Mouse (Mus musculus) lung, adult 2 months (tissue): ENCODE measurements around the gene Olfr1410. TPM values are rescaled to one million over a fixed set of nuclear protein-coding genes. Genes with fewer than 3 reads are reported as not detected.

Source experiments
- DNase-seq: peaks from one replicate; pipeline ENCODE4 v3.0.0; 2022
- H3K4me1 ChIP-seq: fragments of 200-500 bp; 2 replicates; pipeline ENCODE4 v1.6.1; 2011; ENCODE audit warnings: low read length; ENCODE audit not compliant: control insufficient read depth, insufficient read depth
- H3K4me3 ChIP-seq: fragments of 200-500 bp; replicated peaks from 2 replicates; pipeline ENCODE3; 2011; ENCODE audit warnings: low read depth, mild to moderate bottlenecking, control low read depth, low read length; ENCODE audit errors: extremely low read depth
- CTCF ChIP-seq: fragments of 200-500 bp; IDR thresholded peaks from 2 replicates; pipeline ENCODE4 v1.5.1; 2011; ENCODE audit warnings: mild to moderate bottlenecking, low read length, control low read depth; ENCODE audit not compliant: insufficient read depth
- POLR2A ChIP-seq: fragments of 200-500 bp; IDR thresholded peaks from 2 replicates; pipeline ENCODE4 v1.6.1; 2011; ENCODE audit warnings: low read depth, mild to moderate bottlenecking, control low read depth, low read length, borderline replicate concordance; ENCODE audit errors: extremely low read depth
- WGBS: fragments of 180-500 bp; shearing (Covaris S2); methylation state at CpG from one replicate; pipeline ENCODE4 v1.1.7; 2018; 5-methylcytosine and 5-hydroxymethylcytosine counted together
- polyA plus RNA-seq: library from polyadenylated mRNA; depleted of rRNA; stranded (reverse); fragments of >200 nt; gene quantifications from 2 replicates; pipeline ENCODE4 v1.2.3, GENCODE M21; 2012; rRNA removed

Gene Olfr1410
- polyA plus RNA-seq, 1 experiment: not detected

GRCm38 (mm10) chr1:92647752-92648151 lies 42.2 kb downstream of the Olfr1410 start:
- WGBS: 8% methylated on average over 8 of the region's 8 CpGs
- Histone ChIP-seq H3K4me3 (no peak overlapping the region), H3K4me1 (no peaks in the 10 kb centered on the region)
- DNase-seq: peak; percentile 64
- TF ChIP-seq POLR2A (no peak), CTCF (peak; percentile 88)

DNA sequence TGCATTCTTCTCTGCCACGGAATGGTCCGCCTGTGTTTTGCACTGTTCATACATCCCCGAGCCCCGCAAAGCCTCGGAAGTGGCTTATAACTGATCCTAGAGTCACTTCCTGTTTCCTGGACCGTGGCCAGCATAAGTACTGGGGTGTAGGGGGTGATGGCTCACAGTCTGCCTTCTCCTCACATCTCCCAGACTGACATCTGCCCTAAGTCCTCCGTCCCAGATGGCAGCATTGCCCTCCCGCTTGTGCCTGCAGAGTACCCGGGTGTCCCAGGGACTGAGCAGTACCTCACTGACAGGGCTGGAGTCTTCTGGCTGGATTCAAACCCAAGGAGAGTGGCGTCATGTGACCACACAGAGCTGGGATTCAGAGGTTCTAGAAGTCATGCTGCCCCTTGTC lies 42.6 kb downstream of the Olfr1410 start:
- TF ChIP-seq POLR2A (no peak), CTCF (no peak)
- no peak for DNase-seq
- H3K4me1 ChIP-seq: no peaks in the 10 kb centered on the region
- 26% methylated on average over 10 of the region's 10 CpGs for WGBS
- H3K4me3 ChIP-seq: no peak overlapping the region

GRCm38 (mm10) chr1:92648673-92649072 lies 43.1 kb downstream of the Olfr1410 start, which contains the start of gene Otos:
TSS of gene Otos (minus strand) at chr1:92648841.
- 20% methylated on average over 8 of the region's 8 CpGs for WGBS
- H3K4me3 ChIP-seq: no peak within 1 kb of the TSS

GRCm38 (mm10) chr1:92651467-92651866 lies 45.9 kb downstream of the Olfr1410 start:
- 72% methylated on average over 3 of the region's 3 CpGs for WGBS
- no peak for DNase-seq
- Histone ChIP-seq H3K4me3 (no peak overlapping the region), H3K4me1 (no peaks in the 10 kb centered on the region)
- no peak for TF ChIP-seq POLR2A
- no peak for TF ChIP-seq CTCF

More at GRCm38 (mm10) chr1:92648673-92649072, 43.1 kb downstream of the Olfr1410 start, which contains the start of gene Otos:
- H3K4me1 ChIP-seq: no peaks in the 10 kb centered on the region
- DNase-seq: peak; percentile 38
- TF ChIP-seq POLR2A (no peak), CTCF (peak; percentile 74)

GRCm38 (mm10) chr1:92653179-92653578 lies 47.6 kb downstream of the Olfr1410 start:
- Histone ChIP-seq H3K4me3 (no peak overlapping the region), H3K4me1 (no peaks in the 10 kb centered on the region)
- DNase-seq: no peak
- TF ChIP-seq CTCF (no peak), POLR2A (no peak)
- WGBS: 88% methylated on average over 3 of the region's 3 CpGs

DNA sequence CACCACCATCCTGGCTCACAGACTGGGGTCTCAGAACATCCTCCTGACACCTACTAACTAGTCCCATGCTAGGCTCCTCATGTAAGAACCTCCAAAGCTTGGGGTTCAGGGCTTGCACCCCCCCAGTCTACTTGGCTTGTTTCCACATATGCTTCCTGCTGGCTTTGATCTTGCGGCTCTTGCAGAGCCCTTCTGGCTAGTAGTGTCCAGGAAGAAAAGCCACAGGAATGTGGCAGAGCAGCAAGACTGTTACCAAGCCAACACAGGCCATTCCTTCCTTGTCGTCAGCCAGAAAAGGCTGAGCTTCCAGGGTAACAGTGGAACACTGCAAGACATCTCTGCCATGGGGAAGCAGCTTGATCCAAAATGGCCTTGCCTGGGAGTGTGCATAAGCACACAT lies 49.1 kb downstream of the Olfr1410 start:
- TF ChIP-seq CTCF (no peak), POLR2A (no peak)
- DNase-seq: no peak
- Histone ChIP-seq H3K4me3 (no peak overlapping the region), H3K4me1 (no peaks in the 10 kb centered on the region)
- WGBS: 27% methylated on average over 2 of the region's 2 CpGs

- H3K4me1 ChIP-seq: no peaks in the 10 kb centered on the region
- 74% methylated on average over 11 of the region's 11 CpGs for WGBS
- TF ChIP-seq CTCF (no peak), POLR2A (no peak)
- no peak overlapping the region for H3K4me3 ChIP-seq
- DNase-seq: no peak
Observed at GRCm38 (mm10) chr1:92657025-92657820, 51.6 kb downstream of the Olfr1410 start.

GRCm38 (mm10) chr1:92659392-92659791 lies 53.8 kb downstream of the Olfr1410 start:
- Histone ChIP-seq H3K4me1 (no peaks in the 10 kb centered on the region), H3K4me3 (no peak overlapping the region)
- WGBS: 32% methylated on average over 5 of the region's 5 CpGs
- no peak for DNase-seq
- TF ChIP-seq CTCF (no peak), POLR2A (no peak)

Other genes starting within 250 kb of the Olfr1410 start
- gene Ndufa10, start 131.9 kb upstream of the Olfr1410 start, polyA plus RNA-seq: 38.8 and 58.4 TPM in 2 replicates
- not detected in 2 replicates for gene Olfr1416, start 120.7 kb upstream of the Olfr1410 start, polyA plus RNA-seq
- gene Olfr1415, start 109.7 kb upstream of the Olfr1410 start, polyA plus RNA-seq: not detected in 2 replicates
- gene Olfr1414, start 87.1 kb upstream of the Olfr1410 start, polyA plus RNA-seq: not detected in 2 replicates
- not detected in 2 replicates for gene Olfr1413, start 34.5 kb upstream of the Olfr1410 start, polyA plus RNA-seq
- not detected in 2 replicates for gene Olfr1412, start 20.0 kb upstream of the Olfr1410 start, polyA plus RNA-seq
- gene Olfr1411, start 11.4 kb upstream of the Olfr1410 start, polyA plus RNA-seq: not detected in 2 replicates
- not detected in 2 replicates for gene Olfr12, start 12.0 kb downstream of the Olfr1410 start, polyA plus RNA-seq
- 73.6 and 107 TPM in 2 replicates for gene Cops9, start 36.2 kb downstream of the Olfr1410 start, polyA plus RNA-seq
- gene Otos, start 43.1 kb downstream of the Olfr1410 start, polyA plus RNA-seq: 0.18 TPM in 1 of 2 replicates, not detected in the other
- gene Gpc1, start 225.9 kb downstream of the Olfr1410 start, polyA plus RNA-seq: 23.4 and 23.6 TPM in 2 replicates